Mouse (Mus musculus): Measurements from ENCODE around the gene Mapk8ip3. TPM values are rescaled to one million over a fixed set of nuclear protein-coding genes. Genes with fewer than 3 reads are reported as not detected.

Mapk8ip3 gene
- polyA plus RNA-seq, 1 experiment, result 272 TPM

DNA sequence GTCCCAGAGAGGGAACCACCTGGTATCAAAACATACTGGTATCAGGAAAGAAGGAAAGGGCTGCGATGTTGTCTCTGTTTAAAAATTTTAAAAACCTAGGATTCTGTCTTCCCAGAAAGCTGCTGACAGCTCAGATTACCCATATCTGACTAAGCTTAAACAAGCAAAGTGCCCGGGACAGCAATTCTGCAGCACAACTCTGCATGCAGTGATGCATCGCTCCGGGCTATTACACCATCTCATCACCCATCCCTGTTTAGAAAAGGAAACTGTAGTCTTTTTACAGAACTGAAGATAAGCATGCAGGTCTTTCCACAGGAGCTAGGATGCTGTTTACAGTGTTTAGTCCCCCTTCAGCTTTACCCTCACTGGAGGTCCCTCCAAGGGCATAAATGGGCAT is 1.9 kb downstream of the Mapk8ip3 start:
- TF ChIP-seq CTCF (IDR thresholded peaks at IDR 0.05; ENCODE audit: borderline replicate concordance, control insufficient read depth, extremely low read depth, insufficient read depth, low read length, poor library complexity), result no peak
- TF ChIP-seq POLR2A (IDR thresholded peaks at IDR 0.05; ENCODE audit: control insufficient read depth, extremely low read depth, insufficient read depth, low read length, poor library complexity), result no peak
- Histone ChIP-seq H3K27me3 (ENCODE audit: control insufficient read depth, insufficient read depth, low read length) (no peaks in the 10 kb centered on the region), H3K4me1 (replicated peaks; ENCODE audit: control insufficient read depth, insufficient read depth, low read length) (peaks cover 7% of the 10 kb centered on the region), H3K4me3 (ENCODE audit: control insufficient read depth, insufficient read depth, low read length) (no peak overlapping the region), H3K36me3 (ENCODE audit: control insufficient read depth, insufficient read depth, low read length) (no peaks in the 10 kb centered on the region), H3K27ac (ENCODE audit: control insufficient read depth, insufficient read depth, low read length) (no peak overlapping the region)
- WGBS, result 90% methylated on average over 4 of the region's 4 CpGs
- no peak for DNase-seq

- Histone ChIP-seq H3K4me1 (replicated peaks; ENCODE audit: control insufficient read depth, insufficient read depth, low read length) (peaks cover 7% of the 10 kb centered on the region), H3K4me3 (ENCODE audit: control insufficient read depth, insufficient read depth, low read length) (no peak overlapping the region), H3K27me3 (ENCODE audit: control insufficient read depth, insufficient read depth, low read length) (no peaks in the 10 kb centered on the region), H3K36me3 (ENCODE audit: control insufficient read depth, insufficient read depth, low read length) (no peaks in the 10 kb centered on the region), H3K27ac (ENCODE audit: control insufficient read depth, insufficient read depth, low read length) (no peak overlapping the region)
- WGBS, result 90% methylated on average over 4 of the region's 4 CpGs
- TF ChIP-seq POLR2A (IDR thresholded peaks at IDR 0.05; ENCODE audit: control insufficient read depth, extremely low read depth, insufficient read depth, low read length, poor library complexity), result no peak
- TF ChIP-seq CTCF (IDR thresholded peaks at IDR 0.05; ENCODE audit: borderline replicate concordance, control insufficient read depth, extremely low read depth, insufficient read depth, low read length, poor library complexity), result no peak
- no peak for DNase-seq
Observed at GRCm38 (mm10) chr17:24933163-24933562, 3.6 kb downstream of the Mapk8ip3 start.

- 90% methylated on average over 4 of the region's 4 CpGs for WGBS
Observed at GRCm38 (mm10) chr17:24932431-24932830, 4.3 kb downstream of the Mapk8ip3 start.

GRCm38 (mm10) chr17:24929506-24929905 is 7.3 kb downstream of the Mapk8ip3 start:
- no peak for DNase-seq
- H3K4me3 ChIP-seq (ENCODE audit: control insufficient read depth, insufficient read depth, low read length), result no peak overlapping the region
- H3K27ac ChIP-seq (ENCODE audit: control insufficient read depth, insufficient read depth, low read length), result no peak overlapping the region
- TF ChIP-seq POLR2A (IDR thresholded peaks at IDR 0.05; ENCODE audit: control insufficient read depth, extremely low read depth, insufficient read depth, low read length, poor library complexity) (no peak), CTCF (IDR thresholded peaks at IDR 0.05; ENCODE audit: borderline replicate concordance, control insufficient read depth, extremely low read depth, insufficient read depth, low read length, poor library complexity) (no peak)
- no peaks in the 10 kb centered on the region for H3K27me3 ChIP-seq (ENCODE audit: control insufficient read depth, insufficient read depth, low read length)
- no peaks in the 10 kb centered on the region for H3K4me1 ChIP-seq (replicated peaks; ENCODE audit: control insufficient read depth, insufficient read depth, low read length)
- 100% methylated on average over 1 of the region's 1 CpGs for WGBS
- peaks cover 16% of the 10 kb centered on the region for H3K36me3 ChIP-seq (ENCODE audit: control insufficient read depth, insufficient read depth, low read length)

More at GRCm38 (mm10) chr17:24932431-24932830, 4.3 kb downstream of the Mapk8ip3 start:
- TF ChIP-seq POLR2A (IDR thresholded peaks at IDR 0.05; ENCODE audit: control insufficient read depth, extremely low read depth, insufficient read depth, low read length, poor library complexity) (no peak), CTCF (IDR thresholded peaks at IDR 0.05; ENCODE audit: borderline replicate concordance, control insufficient read depth, extremely low read depth, insufficient read depth, low read length, poor library complexity) (no peak)
- Histone ChIP-seq H3K36me3 (ENCODE audit: control insufficient read depth, insufficient read depth, low read length) (peaks cover 3% of the 10 kb centered on the region; the same call in 1 of the 2 replicates), H3K4me3 (ENCODE audit: control insufficient read depth, insufficient read depth, low read length) (no peak overlapping the region), H3K27me3 (ENCODE audit: control insufficient read depth, insufficient read depth, low read length) (no peaks in the 10 kb centered on the region), H3K4me1 (replicated peaks; ENCODE audit: control insufficient read depth, insufficient read depth, low read length) (peaks cover 7% of the 10 kb centered on the region), H3K27ac (ENCODE audit: control insufficient read depth, insufficient read depth, low read length) (no peak overlapping the region)
- no peak for DNase-seq

DNA sequence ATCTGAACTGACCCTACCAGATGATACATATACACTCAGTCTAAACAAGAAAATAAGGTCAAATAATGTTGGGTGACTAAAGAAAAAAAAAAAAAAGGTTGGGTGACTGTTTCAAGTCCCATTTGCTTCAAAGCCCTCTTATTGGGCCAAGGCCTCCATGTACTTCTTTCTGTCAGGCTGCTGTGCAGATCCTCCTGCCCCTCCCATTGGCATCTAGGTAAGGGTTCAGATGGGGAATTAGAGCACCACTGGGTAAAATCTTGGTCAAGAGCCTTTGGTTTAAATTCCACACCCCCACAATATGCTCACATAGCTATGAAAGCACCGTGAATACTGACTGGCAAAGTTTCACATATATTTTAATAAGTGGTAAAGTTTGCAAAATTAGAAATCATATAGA is 13.5 kb downstream of the Mapk8ip3 start:
- DNase-seq, result no peak
- Histone ChIP-seq H3K4me3 (ENCODE audit: control insufficient read depth, insufficient read depth, low read length) (no peak overlapping the region), H3K36me3 (ENCODE audit: control insufficient read depth, insufficient read depth, low read length) (peaks cover 62% of the 10 kb centered on the region), H3K27me3 (ENCODE audit: control insufficient read depth, insufficient read depth, low read length) (no peaks in the 10 kb centered on the region), H3K4me1 (replicated peaks; ENCODE audit: control insufficient read depth, insufficient read depth, low read length) (no peaks in the 10 kb centered on the region), H3K27ac (ENCODE audit: control insufficient read depth, insufficient read depth, low read length) (no peak overlapping the region)
- TF ChIP-seq POLR2A (IDR thresholded peaks at IDR 0.05; ENCODE audit: control insufficient read depth, extremely low read depth, insufficient read depth, low read length, poor library complexity) (no peak), CTCF (IDR thresholded peaks at IDR 0.05; ENCODE audit: borderline replicate concordance, control insufficient read depth, extremely low read depth, insufficient read depth, low read length, poor library complexity) (no peak)
- WGBS, result 95% methylated on average over 1 of the region's 1 CpGs

DNA sequence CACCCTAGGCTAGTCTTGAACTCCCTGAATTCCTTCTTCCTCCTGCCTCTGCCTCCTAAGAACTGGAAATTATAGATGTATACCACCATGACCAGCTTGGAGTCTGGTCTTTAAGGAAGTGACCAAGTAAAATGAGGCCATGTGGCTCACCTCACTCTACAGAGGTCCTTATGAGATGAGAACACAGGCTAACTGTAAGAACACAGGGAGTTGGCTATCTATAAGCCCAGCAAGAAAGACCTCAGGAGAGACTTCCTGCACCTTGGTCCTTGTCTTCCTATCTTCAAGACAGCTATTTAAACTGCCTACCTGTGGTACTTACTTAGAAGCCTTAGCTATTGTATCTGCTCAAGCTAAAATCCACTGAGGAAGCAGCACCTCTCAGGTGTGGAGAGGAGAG is 22.8 kb downstream of the Mapk8ip3 start:
- Histone ChIP-seq H3K4me1 (replicated peaks; ENCODE audit: control insufficient read depth, insufficient read depth, low read length) (no peaks in the 10 kb centered on the region), H3K27me3 (ENCODE audit: control insufficient read depth, insufficient read depth, low read length) (no peaks in the 10 kb centered on the region), H3K36me3 (ENCODE audit: control insufficient read depth, insufficient read depth, low read length) (peaks cover 71% of the 10 kb centered on the region), H3K27ac (ENCODE audit: control insufficient read depth, insufficient read depth, low read length) (no peak overlapping the region), H3K4me3 (ENCODE audit: control insufficient read depth, insufficient read depth, low read length) (no peak overlapping the region)
- DNase-seq, result no peak
- TF ChIP-seq CTCF (IDR thresholded peaks at IDR 0.05; ENCODE audit: borderline replicate concordance, control insufficient read depth, extremely low read depth, insufficient read depth, low read length, poor library complexity) (no peak), POLR2A (IDR thresholded peaks at IDR 0.05; ENCODE audit: control insufficient read depth, extremely low read depth, insufficient read depth, low read length, poor library complexity) (no peak)

GRCm38 (mm10) chr17:24907591-24907990 is 29.2 kb downstream of the Mapk8ip3 start:
- H3K36me3 ChIP-seq (ENCODE audit: control insufficient read depth, insufficient read depth, low read length), result peaks cover 84% of the 10 kb centered on the region
- H3K4me1 ChIP-seq (replicated peaks; ENCODE audit: control insufficient read depth, insufficient read depth, low read length), result no peaks in the 10 kb centered on the region
- no peak for TF ChIP-seq CTCF (IDR thresholded peaks at IDR 0.05; ENCODE audit: borderline replicate concordance, control insufficient read depth, extremely low read depth, insufficient read depth, low read length, poor library complexity)
- TF ChIP-seq POLR2A (IDR thresholded peaks at IDR 0.05; ENCODE audit: control insufficient read depth, extremely low read depth, insufficient read depth, low read length, poor library complexity), result no peak
- H3K27ac ChIP-seq (ENCODE audit: control insufficient read depth, insufficient read depth, low read length), result no peak overlapping the region
- WGBS, result 96% methylated on average over 2 of the region's 2 CpGs
- H3K4me3 ChIP-seq (ENCODE audit: control insufficient read depth, insufficient read depth, low read length), result no peak overlapping the region
- no peaks in the 10 kb centered on the region for H3K27me3 ChIP-seq (ENCODE audit: control insufficient read depth, insufficient read depth, low read length)
- DNase-seq, result no peak
